Mouse (Mus musculus) lung, postnatal 0 days (tissue): Measurements from ENCODE around the gene Cenpc1.

Experiments
- CTCF ChIP-seq: IDR thresholded peaks from 2 replicates; pipeline ENCODE4 v1.5.1; 2016; ENCODE audit warnings: antibody characterized with exemption, mild to moderate bottlenecking
- EP300 ChIP-seq: IDR thresholded peaks from 2 replicates; pipeline ENCODE4 v1.6.1; 2016; ENCODE audit warnings: antibody characterized with exemption, mild to moderate bottlenecking, control low read depth

- no peak for TF ChIP-seq CTCF
- no peak for TF ChIP-seq EP300
Observed at GRCm38 (mm10) chr5:86084979-86085378, 19.6 kb upstream of the Cenpc1 start.
